Mouse (Mus musculus) adrenal gland, postnatal 4 days (tissue): ENCODE measurements around the gene C1s2. TPM values are rescaled to one million over a fixed set of nuclear protein-coding genes. Genes with fewer than 3 reads are reported as not detected.
"Not testable (repeated sequence)": the region's sequence is repeated elsewhere in the genome, so short reads cannot be mapped to it uniquely, and the experiment has no call there.

Experiments used
- DNase-seq, 2 experiments: peaks; one replicate each; pipeline ENCODE4 v3.0.0; 2021 to 2022; ENCODE audit warnings: low spot score in 2 of 2, mixed read lengths in 2 of 2
- long read RNA-seq, 2 experiments: library from polyadenylated mRNA; stranded (forward); transcript quantifications; one replicate each; pipeline ENCODE4 v2.0.0; 2021
- total RNA-seq, 2 experiments: library from RNA; stranded (reverse); gene quantifications; 2 replicates each; pipeline ENCODE4 v1.2.3; 2021

Gene C1s2
- 1 to 10 TPM; 1.7 to 2.5 TPM for total RNA-seq
- long read RNA-seq, experiment 1: 0 reads
- long read RNA-seq, experiment 2: 0 reads

DNA sequence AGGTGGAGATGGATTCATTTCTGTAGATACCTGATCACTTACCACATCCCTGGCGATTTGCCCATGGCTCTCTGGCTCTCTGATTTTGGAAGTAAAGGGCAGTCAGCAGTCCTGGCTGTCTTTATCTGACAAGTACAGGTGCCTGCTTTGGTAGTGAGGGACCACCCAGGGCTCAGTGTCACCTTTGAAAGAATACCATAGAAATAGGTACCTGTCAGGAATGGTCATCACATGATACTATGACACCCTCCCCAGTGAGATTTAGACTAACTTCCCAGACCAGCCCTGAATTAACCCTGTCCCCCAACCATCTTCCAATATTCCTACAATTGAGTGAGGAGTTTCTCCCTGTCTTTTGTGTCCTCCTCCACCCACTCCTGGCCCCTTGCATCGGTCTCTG lies at the start of gene C1s2:
Gene C1s2 (minus strand): TSS at position 101 of the 400 bp plus-strand sequence.
- DNase-seq: not testable (repeated sequence)

DNA sequence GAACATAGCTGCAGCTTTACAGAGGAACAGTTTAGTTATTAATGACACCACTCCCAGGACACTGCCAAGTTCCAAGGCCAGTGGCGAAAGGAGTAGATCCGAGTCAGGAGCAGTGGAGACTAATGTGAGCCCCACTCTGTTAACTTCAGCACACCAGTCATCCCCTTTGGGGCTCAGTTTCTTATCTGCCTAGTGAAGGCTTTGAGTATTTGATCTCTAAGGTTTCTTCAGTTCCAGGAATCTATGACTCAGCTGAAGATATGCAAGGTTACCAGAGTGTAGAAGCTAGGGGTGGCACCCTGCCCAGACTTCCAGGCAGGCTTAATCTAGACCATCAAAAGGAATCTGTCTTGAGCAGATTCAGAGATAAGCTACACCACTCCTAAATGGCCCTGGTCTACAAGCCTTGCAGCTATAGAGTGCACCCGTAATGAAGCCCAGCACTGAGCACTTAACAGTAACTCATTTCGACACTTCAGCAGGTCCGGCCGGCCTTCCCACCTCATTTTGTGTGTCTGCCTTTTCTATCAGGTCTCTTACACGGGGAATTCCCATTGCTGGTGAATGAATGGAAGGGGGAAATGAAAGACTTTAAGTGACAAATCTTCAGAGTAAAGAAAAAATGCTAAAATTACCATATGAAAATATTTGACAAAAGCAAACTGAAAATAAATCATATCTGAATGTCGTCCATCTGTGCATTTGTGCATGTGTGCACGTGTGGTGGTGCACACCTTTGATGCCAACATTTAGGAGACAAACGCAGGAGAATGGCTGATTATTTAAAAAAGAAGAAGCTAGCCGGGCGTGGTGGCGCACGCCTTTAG lies 47.9 kb upstream of the C1s2 start:
- peak in 1 of 2 experiments; percentile 56 for DNase-seq

- not testable (repeated sequence) for DNase-seq
Observed at GRCm38 (mm10) chr6:124682291-124682690, 46.4 kb upstream of the C1s2 start.

GRCm38 (mm10) chr6:124679486-124679885 lies 43.6 kb upstream of the C1s2 start:
- no peak for DNase-seq

DNA sequence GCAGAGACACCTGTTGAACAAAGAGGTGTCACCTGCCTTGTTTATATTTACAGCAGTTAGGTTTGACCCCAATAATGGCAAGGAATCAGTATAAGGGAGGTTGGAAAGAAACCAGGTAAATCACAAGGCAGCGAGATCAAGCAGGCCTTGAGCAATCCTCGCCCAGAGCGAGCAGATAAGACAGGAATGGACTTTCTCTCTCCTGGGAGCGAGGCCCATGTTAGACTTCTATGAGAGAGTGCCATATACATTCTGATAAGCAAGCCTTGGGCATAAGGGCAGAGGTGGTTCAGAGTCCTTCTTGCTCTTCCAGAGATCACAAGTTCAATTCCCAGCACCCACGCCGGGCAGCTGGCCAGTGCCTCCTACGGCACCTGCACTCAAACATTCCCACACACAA lies 42.9 kb upstream of the C1s2 start:
- DNase-seq: no peak

DNA sequence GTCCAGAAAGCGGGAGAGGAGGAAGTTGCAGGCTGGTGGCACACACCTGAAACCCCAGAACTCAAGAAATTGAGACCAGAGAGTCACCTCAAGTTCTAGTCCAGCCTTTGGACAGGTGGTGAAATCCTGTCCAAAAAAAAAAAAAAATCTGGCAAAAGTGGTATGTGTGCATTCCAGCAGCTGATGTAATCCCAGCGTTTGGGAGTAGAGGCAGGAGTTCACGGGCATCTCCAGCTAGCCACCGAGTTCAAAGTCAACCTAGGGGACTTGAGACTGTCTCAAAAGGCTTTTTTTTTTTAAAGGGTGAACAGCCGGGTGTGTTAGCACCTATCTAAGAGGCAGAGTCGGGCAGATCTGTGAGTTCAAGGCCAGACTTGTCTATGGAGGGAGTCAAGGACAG lies 40.3 kb upstream of the C1s2 start:
- no peak for DNase-seq

DNA sequence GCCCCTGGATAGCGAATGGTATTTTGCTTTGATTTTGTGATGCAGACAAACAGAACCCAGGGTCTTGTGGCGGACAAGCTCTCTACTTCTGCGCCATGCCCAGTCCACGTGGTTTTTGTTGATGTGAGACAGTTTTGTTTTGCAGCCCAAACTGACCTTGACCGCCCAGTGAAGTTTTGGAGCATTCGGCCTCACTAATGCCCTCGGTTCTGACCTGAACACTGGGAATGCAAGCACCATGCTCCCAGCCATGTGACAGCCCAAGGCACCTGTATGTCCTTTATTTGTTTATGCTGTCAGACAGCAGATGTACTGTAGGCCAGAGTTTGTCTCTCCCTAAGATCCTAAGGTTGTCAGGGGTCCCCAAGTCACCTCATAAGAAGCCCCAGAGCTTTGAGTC lies 38.7 kb upstream of the C1s2 start:
- DNase-seq: no peak

GRCm38 (mm10) chr6:124673619-124674018 lies 37.7 kb upstream of the C1s2 start:
- DNase-seq: no peak

- DNase-seq: no peak
Observed at GRCm38 (mm10) chr6:124672100-124672499, 36.2 kb upstream of the C1s2 start.

GRCm38 (mm10) chr6:124670281-124670900 lies 34.5 kb upstream of the C1s2 start:
- no peak for DNase-seq

GRCm38 (mm10) chr6:124669234-124669859 lies 33.5 kb upstream of the C1s2 start:
- DNase-seq: no peak

GRCm38 (mm10) chr6:124665011-124665410 lies 29.1 kb upstream of the C1s2 start:
- DNase-seq: no peak

DNA sequence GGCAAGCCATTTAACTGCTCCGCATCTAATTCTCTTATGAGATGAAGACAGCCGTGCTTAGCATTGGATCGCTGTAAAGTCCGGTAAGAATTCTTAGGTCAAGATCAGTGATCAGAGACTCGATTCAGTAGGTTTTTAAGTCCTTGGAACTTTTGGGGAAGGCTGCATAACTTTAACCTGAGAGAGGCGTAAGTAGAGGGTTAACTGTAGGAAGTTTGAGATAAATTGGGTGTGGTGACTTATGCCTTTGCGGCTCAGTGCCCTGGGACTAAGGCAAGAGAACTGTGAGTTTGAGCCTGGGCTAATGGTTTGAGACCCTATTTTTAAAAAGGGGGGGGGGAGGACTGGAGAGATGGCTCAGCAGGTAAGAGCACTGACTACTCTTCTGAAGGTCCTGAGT lies 28.4 kb upstream of the C1s2 start:
- DNase-seq: no peak

DNA sequence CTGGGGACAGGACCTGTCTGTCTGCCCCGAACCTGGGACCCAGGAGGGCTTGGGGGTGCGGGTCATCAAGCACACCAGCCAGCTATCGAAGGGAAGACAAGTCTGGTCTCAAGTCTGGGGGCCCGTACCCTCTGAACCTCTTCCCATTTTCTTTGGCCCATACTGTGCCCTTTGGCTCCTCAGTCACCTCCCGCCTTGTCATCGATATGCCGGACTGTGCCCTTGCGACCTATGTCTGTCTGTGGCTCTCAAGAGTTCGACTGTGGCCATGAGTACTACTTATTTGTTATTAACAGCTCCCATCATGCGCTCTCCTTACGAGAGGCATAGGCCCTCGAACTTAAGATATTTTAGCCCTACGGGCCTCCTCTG lies 27.5 kb upstream of the C1s2 start:
- no peak for DNase-seq

GRCm38 (mm10) chr6:124662477-124663423 lies 26.9 kb upstream of the C1s2 start, which contains the start of gene Lpcat3:
Lpcat3 (plus strand) TSS chr6:124663027.
- peak; percentile 96 to 99 for DNase-seq

GRCm38 (mm10) chr6:124661995-124662394 lies 26.1 kb upstream of the C1s2 start:
- DNase-seq: no peak

DNA sequence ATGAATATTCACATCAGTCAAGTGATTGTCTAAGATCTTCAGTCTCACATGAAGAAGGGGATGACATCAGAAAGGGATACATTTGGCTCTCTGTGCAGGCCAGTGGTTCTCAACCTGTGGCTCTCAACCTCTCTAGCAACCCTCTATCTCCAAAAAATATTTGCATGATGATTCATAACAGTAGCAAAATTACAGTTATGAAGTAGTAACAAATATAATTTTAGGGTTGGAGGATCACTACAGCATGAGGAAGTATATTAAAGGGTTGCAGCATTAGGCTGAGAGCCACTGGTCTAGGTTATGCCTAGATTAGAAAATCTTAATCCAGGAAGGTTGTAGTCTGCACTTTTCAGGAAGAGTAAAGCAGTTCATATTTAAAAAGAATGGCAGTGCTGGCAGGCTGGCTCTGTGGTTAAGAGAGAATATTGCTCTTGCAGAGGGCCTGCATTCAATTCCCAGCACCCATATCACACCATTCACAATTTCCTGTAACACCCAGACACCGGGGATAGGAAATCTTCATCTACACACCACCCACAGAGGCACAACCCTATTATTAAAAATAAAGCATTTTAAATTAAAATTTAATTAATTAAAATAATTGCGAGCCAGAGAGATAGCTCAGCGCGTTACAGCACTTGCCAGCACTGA lies 25.4 kb upstream of the C1s2 start:
- no peak for DNase-seq

- no peak for DNase-seq
Observed at GRCm38 (mm10) chr6:124658067-124658466, 22.2 kb upstream of the C1s2 start.

GRCm38 (mm10) chr6:124655893-124656292 lies 20.0 kb upstream of the C1s2 start:
- DNase-seq: no peak

GRCm38 (mm10) chr6:124646394-124646793 lies 10.5 kb upstream of the C1s2 start:
- no peak for DNase-seq
